Mouse (Mus musculus) myocyte (in vitro differentiated cells): ENCODE results near the gene Fam118b.

Experiments
- POLR2AphosphoS2 ChIP-seq: IDR thresholded peaks from one replicate; pipeline ENCODE4 v1.6.1; 2011; ENCODE audit warnings: low read depth, control low read depth; ENCODE audit not compliant: insufficient read length
- USF1 ChIP-seq: IDR thresholded peaks from one replicate; pipeline ENCODE4 v1.6.1; 2011; ENCODE audit warnings: low read depth, mild to moderate bottlenecking, control low read depth, moderate library complexity

- TF ChIP-seq POLR2AphosphoS2, result no peak
- no peak for TF ChIP-seq USF1
Observed at GRCm38 (mm10) chr9:35211573-35212511, 55.8 kb downstream of the Fam118b start.
